Comparison of ENCODE assay signal across 15 mouse cellular contexts in genomic region chr15:61766544-61767094, GRCm38 (mm10).
DNase-seq lines count a peak whose midpoint lies in the region; ATAC-seq and TF ChIP-seq lines count a peak whose summit lies in the region.
"Had no signal": no experiment of that assay in that cellular context is flagged by ENCODE, and none has a peak within 500 bp of the region (broad histone marks: within the 10 kb centered on the region; RNA-seq: fewer than 3 reads in every experiment).

No protein-coding gene starts in this region.

- no peak overlapping the region for H3K9ac ChIP-seq in forebrain, embryonic 14.5 days (ENCODE audit: low read length)
- H3K9ac ChIP-seq in forebrain, embryonic 11.5 days (ENCODE audit: low read length), result no peak overlapping the region
- H3K9ac ChIP-seq in midbrain, postnatal 0 days (replicated peaks; ENCODE audit: low read length, poor library complexity, severe bottlenecking), result no peak overlapping the region
- no peak overlapping the region for H3K9ac ChIP-seq in heart, postnatal 0 days (replicated peaks; ENCODE audit: low read depth, low read length)
- no peak overlapping the region for H3K9ac ChIP-seq in stomach, embryonic 16.5 days (ENCODE audit: low read length)
- H3K9ac ChIP-seq: hindbrain, embryonic 13.5 days had no signal

- no peak overlapping the region for H3K4me3 ChIP-seq in forebrain, embryonic 14.5 days (ENCODE audit: low read depth, low read length)
- no peak overlapping the region for H3K4me3 ChIP-seq in forebrain, embryonic 11.5 days (ENCODE audit: low read depth, low read length)
- no peak overlapping the region for H3K4me3 ChIP-seq in midbrain, postnatal 0 days (ENCODE audit: low read depth, low read length)
- H3K4me3 ChIP-seq in midbrain, embryonic 10.5 days, result no peak overlapping the region
- no peak overlapping the region for H3K4me3 ChIP-seq in heart, postnatal 0 days (ENCODE audit: low read depth, low read length)
- H3K4me3 ChIP-seq in stomach, embryonic 16.5 days (replicated peaks; ENCODE audit: low read length), result no peak overlapping the region
- H3K4me3 ChIP-seq in cerebellum, adult 2 months (replicated peaks; ENCODE audit: insufficient read depth, low read depth, low read length), result no peak overlapping the region
- H3K4me3 ChIP-seq: gastrocnemius, adult 2 months; hindbrain, embryonic 13.5 days; myocyte had no signal

- H3K9me3 ChIP-seq in forebrain, embryonic 14.5 days (replicated peaks; ENCODE audit: control insufficient read depth, low read length), result no peaks in the 10 kb centered on the region
- H3K9me3 ChIP-seq in forebrain, embryonic 11.5 days (ENCODE audit: control insufficient read depth, low read length), result no peaks in the 10 kb centered on the region
- no peaks in the 10 kb centered on the region for H3K9me3 ChIP-seq in midbrain, postnatal 0 days (ENCODE audit: low read length)
- H3K9me3 ChIP-seq in midbrain, embryonic 10.5 days (replicated peaks), result no peaks in the 10 kb centered on the region
- no peaks in the 10 kb centered on the region for H3K9me3 ChIP-seq in heart, postnatal 0 days (replicated peaks; ENCODE audit: control insufficient read depth, low read length)
- H3K9me3 ChIP-seq in stomach, embryonic 16.5 days (replicated peaks; ENCODE audit: control insufficient read depth, low read length), result no peaks in the 10 kb centered on the region
- H3K9me3 ChIP-seq: hindbrain, embryonic 13.5 days had no signal

- H3K36me3 ChIP-seq in forebrain, embryonic 14.5 days (ENCODE audit: control insufficient read depth, insufficient read depth, low read length), result no peaks in the 10 kb centered on the region
- H3K36me3 ChIP-seq in forebrain, embryonic 11.5 days (ENCODE audit: control insufficient read depth, insufficient read depth, low read length), result no peaks in the 10 kb centered on the region
- H3K36me3 ChIP-seq in midbrain, postnatal 0 days (ENCODE audit: insufficient read depth, low read length), result no peaks in the 10 kb centered on the region
- H3K36me3 ChIP-seq in midbrain, embryonic 10.5 days, result no peaks in the 10 kb centered on the region
- H3K36me3 ChIP-seq in heart, postnatal 0 days (replicated peaks; ENCODE audit: control insufficient read depth, insufficient read depth, low read length), result no peaks in the 10 kb centered on the region
- H3K36me3 ChIP-seq in stomach, embryonic 16.5 days (ENCODE audit: control insufficient read depth, insufficient read depth, low read length), result no peaks in the 10 kb centered on the region
- H3K36me3 ChIP-seq: hindbrain, embryonic 13.5 days had no signal

- no peak for TF ChIP-seq CTCF in midbrain, postnatal 0 days (IDR thresholded peaks at IDR 0.05)
- no peak for TF ChIP-seq CTCF in heart, postnatal 0 days (IDR thresholded peaks at IDR 0.05; ENCODE audit: low read depth)
- TF ChIP-seq CTCF in cerebellum, adult 2 months (IDR thresholded peaks at IDR 0.05; ENCODE audit: borderline replicate concordance, insufficient read depth, low read depth, low read length), result no peak

- H3K27ac ChIP-seq in forebrain, embryonic 14.5 days (ENCODE audit: low read depth, low read length), result no peak overlapping the region
- H3K27ac ChIP-seq in forebrain, embryonic 11.5 days (ENCODE audit: low read depth, low read length), result no peak overlapping the region
- no peak overlapping the region for H3K27ac ChIP-seq in midbrain, postnatal 0 days (ENCODE audit: low read depth, low read length)
- no peak overlapping the region for H3K27ac ChIP-seq in midbrain, embryonic 10.5 days (replicated peaks)
- H3K27ac ChIP-seq in heart, postnatal 0 days (ENCODE audit: low read depth), result 0 out of 2 replicates have a peak overlapping the region, but pooled peaks have one; percentile 1
- no peak overlapping the region for H3K27ac ChIP-seq in stomach, embryonic 16.5 days (ENCODE audit: low read length)
- no peak overlapping the region for H3K27ac ChIP-seq in cerebellum, adult 2 months (ENCODE audit: insufficient read depth, low read length)
- H3K27ac ChIP-seq: gastrocnemius, adult 2 months; hindbrain, embryonic 13.5 days had no signal

- whole genome bisulfite sequencing in forebrain, embryonic 14.5 days, result 10% methylated on average over 2 of the region's 2 CpGs
- WGBS in forebrain, embryonic 11.5 days, result 73% methylated on average over 2 of the region's 2 CpGs
- 45% methylated on average over 2 of the region's 2 CpGs for WGBS in midbrain, postnatal 0 days
- WGBS in midbrain, embryonic 10.5 days, result 82% methylated on average over 2 of the region's 2 CpGs
- 3% methylated on average over 2 of the region's 2 CpGs for WGBS in heart, postnatal 0 days
- 22% methylated on average over 2 of the region's 2 CpGs for WGBS in stomach, embryonic 16.5 days
- WGBS in cerebellum, adult 2 months, result 56% methylated on average over 2 of the region's 2 CpGs

- peak; percentile 73; the same call in 1 of the 2 replicates for TF ChIP-seq EP300 in heart, postnatal 0 days (IDR thresholded peaks at IDR 0.05; ENCODE audit: low read depth)

- H3K27me3 ChIP-seq in forebrain, embryonic 14.5 days (replicated peaks; ENCODE audit: control insufficient read depth, insufficient read depth, low read length), result no peaks in the 10 kb centered on the region
- no peaks in the 10 kb centered on the region for H3K27me3 ChIP-seq in forebrain, embryonic 11.5 days (ENCODE audit: control insufficient read depth, insufficient read depth, low read length)
- no peaks in the 10 kb centered on the region for H3K27me3 ChIP-seq in midbrain, postnatal 0 days (ENCODE audit: insufficient read depth, low read length)
- no peaks in the 10 kb centered on the region for H3K27me3 ChIP-seq in midbrain, embryonic 10.5 days (ENCODE audit: low read depth, poor library complexity, severe bottlenecking)
- no peaks in the 10 kb centered on the region for H3K27me3 ChIP-seq in heart, postnatal 0 days (ENCODE audit: control insufficient read depth, insufficient read depth, low read length)
- no peaks in the 10 kb centered on the region for H3K27me3 ChIP-seq in stomach, embryonic 16.5 days (ENCODE audit: control insufficient read depth, insufficient read depth, low read length)
- no peaks in the 10 kb centered on the region for H3K27me3 ChIP-seq in cerebellum, adult 2 months (ENCODE audit: control insufficient read depth, insufficient read depth, low read length)
- H3K27me3 ChIP-seq: hindbrain, embryonic 13.5 days had no signal

- peak; percentile 76 for ATAC-seq in forebrain, embryonic 14.5 days
- ATAC-seq in forebrain, embryonic 11.5 days (replicated peaks; ENCODE audit: low FRiP score), result no peak
- ATAC-seq in midbrain, postnatal 0 days (ENCODE audit: low FRiP score), result no peak
- peak; percentile 92 for ATAC-seq in heart, postnatal 0 days (ENCODE audit: insufficient read depth, low read depth)
- peak; percentile 21; the same call in 1 of the 2 replicates for ATAC-seq in stomach, embryonic 16.5 days (ENCODE audit: insufficient read depth, low FRiP score)
- ATAC-seq in erythroblast, adult 5-6 weeks (replicated peaks; ENCODE audit: low FRiP score, poor library complexity, severe bottlenecking), result no peak

- TF ChIP-seq POLR2A in cerebellum, adult 2 months (IDR thresholded peaks at IDR 0.05; ENCODE audit: borderline replicate concordance, insufficient read depth, low read length), result no peak

- no peak overlapping the region for H3K4me2 ChIP-seq in forebrain, embryonic 14.5 days (ENCODE audit: low read length)
- H3K4me2 ChIP-seq in forebrain, embryonic 11.5 days (ENCODE audit: low read depth, low read length, severe bottlenecking), result no peak overlapping the region
- H3K4me2 ChIP-seq in midbrain, postnatal 0 days (ENCODE audit: low read depth, low read length, poor library complexity, severe bottlenecking), result no peak overlapping the region
- no peak overlapping the region for H3K4me2 ChIP-seq in heart, postnatal 0 days (ENCODE audit: low read depth, low read length)
- H3K4me2 ChIP-seq in stomach, embryonic 16.5 days (ENCODE audit: low read depth, low read length), result no peak overlapping the region
- H3K4me2 ChIP-seq: hindbrain, embryonic 13.5 days had no signal

- peaks cover 3% of the 10 kb centered on the region; the same call in 1 of the 2 replicates for H3K4me1 ChIP-seq in forebrain, embryonic 14.5 days (ENCODE audit: control insufficient read depth, insufficient read depth, low read length)
- H3K4me1 ChIP-seq in forebrain, embryonic 11.5 days (replicated peaks; ENCODE audit: control insufficient read depth, insufficient read depth, low read length), result no peaks in the 10 kb centered on the region
- H3K4me1 ChIP-seq in midbrain, postnatal 0 days (ENCODE audit: insufficient read depth, low read length), result no peaks in the 10 kb centered on the region
- 0 out of 2 replicates have a peak, but pooled peaks cover 4% of the 10 kb centered on the region for H3K4me1 ChIP-seq in midbrain, embryonic 10.5 days
- peaks cover 34% of the 10 kb centered on the region for H3K4me1 ChIP-seq in heart, postnatal 0 days (ENCODE audit: control insufficient read depth, insufficient read depth)
- H3K4me1 ChIP-seq in stomach, embryonic 16.5 days (ENCODE audit: control insufficient read depth, insufficient read depth, low read length), result peaks cover 6% of the 10 kb centered on the region; the same call in 1 of the 2 replicates
- H3K4me1 ChIP-seq in cerebellum, adult 2 months (ENCODE audit: control insufficient read depth, insufficient read depth, low read length), result no peaks in the 10 kb centered on the region
- H3K4me1 ChIP-seq: hindbrain, embryonic 13.5 days had no signal

- DNase-seq in forebrain, embryonic 14.5 days (ENCODE audit: low spot score), result peak; percentile 65
- DNase-seq in forebrain, embryonic 11.5 days (ENCODE audit: low spot score), result no peak
- DNase-seq in midbrain, postnatal 0 days (ENCODE audit: low spot score), result peak; percentile 6
- DNase-seq in midbrain, embryonic 10.5 days (ENCODE audit: low spot score), result no peak
- peak; percentile 93 for DNase-seq in heart, postnatal 0 days (ENCODE audit: low spot score)
- no peak for DNase-seq in cerebellum, adult 2 months
- DNase-seq: cerebellum, adult 9-11 months; gastrocnemius, adult 2 months; kidney, postnatal 10 days; liver; thymus, postnatal 25 days had no signal

Comparison
In these comparisons a context has a peak if more than half of its experiments do, and no peak if none do; other contexts are left out.
1. ATAC-seq: peak in forebrain, embryonic 14.5 days (single experiment), heart, postnatal 0 days (single experiment) and stomach, embryonic 16.5 days (single experiment); none in forebrain, embryonic 11.5 days (single experiment), midbrain, postnatal 0 days (single experiment) and erythroblast, adult 5-6 weeks (single experiment).
2. DNase-seq: peak in forebrain, embryonic 14.5 days (single experiment), midbrain, postnatal 0 days (single experiment) and heart, postnatal 0 days (single experiment); none in forebrain, embryonic 11.5 days (single experiment), midbrain, embryonic 10.5 days (single experiment) and cerebellum, adult 2 months (0 of 2).